Mouse (Mus musculus) lung, postnatal 0 days (tissue): ENCODE data around the gene Tango6. TPM values are rescaled to one million over a fixed set of nuclear protein-coding genes. Genes with fewer than 3 reads are reported as not detected.
A peak's percentile ranks its signal among the peaks of the same experiment; 100 is the strongest.
"Not testable (repeated sequence)": the region's sequence is repeated elsewhere in the genome, so short reads cannot be mapped to it uniquely, and the experiment has no call there.

Source experiments
- ATAC-seq: fragments of 200-750 bp; cut with Nextera tagmentation; 2 replicates; pipeline ENCODE4 v1.8.0; 2017; ENCODE audit warnings: moderate library complexity
- DNase-seq: peaks from one replicate; pipeline ENCODE4 v3.0.0-alpha.2; 2016; ENCODE audit warnings: low spot score
- H3K27ac ChIP-seq: fragments of 300-500 bp; sonication (generic); 2 replicates; pipeline ENCODE4 v1.5.1; 2014; ENCODE audit warnings: antibody characterized with exemption, mild to moderate bottlenecking, low read length, mixed read lengths
- H3K27me3 ChIP-seq: fragments of 300-500 bp; sonication (generic); replicated peaks from 2 replicates; pipeline ENCODE4 v1.6.1; 2014; ENCODE audit warnings: low read length, mixed read lengths; ENCODE audit not compliant: insufficient read depth
- H3K36me3 ChIP-seq: fragments of 300-500 bp; sonication (generic); 2 replicates; pipeline ENCODE4 v1.6.1; 2014; ENCODE audit warnings: low read length, mixed read lengths; ENCODE audit not compliant: insufficient read depth
- H3K4me1 ChIP-seq: fragments of 300-500 bp; sonication (generic); 2 replicates; pipeline ENCODE4 v1.6.1; 2014; ENCODE audit warnings: antibody characterized with exemption, low read depth, low read length, mixed read lengths; ENCODE audit not compliant: insufficient read depth
- H3K4me2 ChIP-seq: fragments of 300-500 bp; sonication (generic); replicated peaks from 2 replicates; pipeline ENCODE4 v1.6.1; 2014; ENCODE audit warnings: low read depth, mild to moderate bottlenecking, low read length, moderate library complexity, mixed read lengths
- H3K4me3 ChIP-seq: fragments of 300-500 bp; sonication (generic); 2 replicates; pipeline ENCODE4 v1.5.1; 2014; ENCODE audit warnings: low read depth, low read length
- H3K9ac ChIP-seq: fragments of 300-500 bp; sonication (generic); replicated peaks from 2 replicates; pipeline ENCODE4 v1.6.1; 2014; ENCODE audit warnings: low read depth, mild to moderate bottlenecking
- H3K9me3 ChIP-seq: fragments of 300-500 bp; sonication (generic); 2 replicates; pipeline ENCODE4 v1.6.1; 2016; ENCODE audit warnings: low read length, mixed read lengths
- CTCF ChIP-seq: IDR thresholded peaks from 2 replicates; pipeline ENCODE4 v1.5.1; 2016; ENCODE audit warnings: antibody characterized with exemption, mild to moderate bottlenecking
- EP300 ChIP-seq: IDR thresholded peaks from 2 replicates; pipeline ENCODE4 v1.6.1; 2016; ENCODE audit warnings: antibody characterized with exemption, mild to moderate bottlenecking, control low read depth
- WGBS: fragments of 180-500 bp; shearing (Covaris S2); extraction: QIAGEN DNeasy Blood & Tissue Kit; methylation state at CpG from one replicate; pipeline ENCODE4 v1.1.7; 2014; 5-methylcytosine and 5-hydroxymethylcytosine counted together
- polyA plus RNA-seq: library from polyadenylated mRNA; unstranded; fragments of >200 nt; fragmentation: Nextera tagmentation; extraction: Ambion mirVana; gene quantifications from 2 replicates; pipeline ENCODE4 v1.2.1, GENCODE M21; 2015

The Tango6 gene
- polyA plus RNA-seq, 1 experiment from 2014 or later: 3.5 TPM

DNA sequence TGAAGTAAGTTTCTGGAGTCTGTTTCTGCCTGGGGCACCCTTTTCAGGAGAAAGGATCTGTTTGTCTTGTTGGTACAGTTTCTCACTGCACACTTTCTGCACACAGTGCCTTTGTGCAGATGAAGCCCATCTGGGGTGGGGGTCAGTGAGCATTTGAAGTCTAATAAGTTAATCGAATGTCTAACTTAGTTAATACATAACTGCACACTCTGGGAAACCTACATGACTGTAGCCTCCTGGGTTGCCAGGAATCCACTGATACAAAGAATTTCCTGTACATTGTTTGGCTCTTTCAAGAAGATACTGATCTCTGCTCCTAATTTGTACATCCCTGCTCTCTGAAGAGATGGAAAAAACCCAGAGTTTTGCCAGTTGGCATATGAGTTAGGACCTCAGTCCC, 117.0 kb downstream of the Tango6 start:
- H3K4me2 ChIP-seq: no peak overlapping the region
- DNase-seq (no peak), ATAC-seq (no peak)
- TF ChIP-seq CTCF: no peak
- TF ChIP-seq EP300: no peak
- H3K36me3 ChIP-seq: no peaks in the 10 kb centered on the region
- no peak overlapping the region for H3K4me3 ChIP-seq
- no peak overlapping the region for H3K27ac ChIP-seq
- H3K27me3 ChIP-seq: no peaks in the 10 kb centered on the region
- no peaks in the 10 kb centered on the region for H3K9me3 ChIP-seq
- WGBS: 34% methylated on average over 1 of the region's 1 CpGs
- H3K9ac ChIP-seq: no peak overlapping the region
- no peaks in the 10 kb centered on the region for H3K4me1 ChIP-seq

DNA sequence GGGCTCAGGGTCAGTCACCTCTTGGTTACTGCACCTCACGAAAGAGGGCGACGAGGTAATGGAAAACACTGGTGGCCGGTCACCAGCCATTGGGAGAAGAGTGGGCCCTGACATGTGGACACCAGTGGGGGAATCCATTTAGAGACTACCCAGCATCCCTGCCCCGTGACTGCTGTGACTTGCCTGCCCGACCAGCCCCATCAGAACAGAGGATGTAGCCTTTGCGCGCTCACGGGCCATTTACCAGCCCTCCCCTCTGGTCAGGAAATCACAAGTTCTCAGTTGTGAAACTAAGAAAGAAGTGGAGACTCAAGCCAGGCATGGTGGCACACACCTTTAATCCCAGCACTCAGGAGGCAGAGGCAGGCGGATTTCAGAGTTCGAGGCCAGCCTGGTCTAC, 118.4 kb downstream of the Tango6 start:
- Histone ChIP-seq H3K4me2 (no peak overlapping the region), H3K4me1 (no peaks in the 10 kb centered on the region), H3K27ac (no peak overlapping the region), H3K27me3 (no peaks in the 10 kb centered on the region), H3K36me3 (no peaks in the 10 kb centered on the region), H3K4me3 (no peak overlapping the region), H3K9ac (no peak overlapping the region), H3K9me3 (no peaks in the 10 kb centered on the region)
- DNase-seq (no peak), ATAC-seq (no peak)
- 89% methylated on average over 11 of the region's 11 CpGs for WGBS
- TF ChIP-seq CTCF (no peak), EP300 (no peak)

DNA sequence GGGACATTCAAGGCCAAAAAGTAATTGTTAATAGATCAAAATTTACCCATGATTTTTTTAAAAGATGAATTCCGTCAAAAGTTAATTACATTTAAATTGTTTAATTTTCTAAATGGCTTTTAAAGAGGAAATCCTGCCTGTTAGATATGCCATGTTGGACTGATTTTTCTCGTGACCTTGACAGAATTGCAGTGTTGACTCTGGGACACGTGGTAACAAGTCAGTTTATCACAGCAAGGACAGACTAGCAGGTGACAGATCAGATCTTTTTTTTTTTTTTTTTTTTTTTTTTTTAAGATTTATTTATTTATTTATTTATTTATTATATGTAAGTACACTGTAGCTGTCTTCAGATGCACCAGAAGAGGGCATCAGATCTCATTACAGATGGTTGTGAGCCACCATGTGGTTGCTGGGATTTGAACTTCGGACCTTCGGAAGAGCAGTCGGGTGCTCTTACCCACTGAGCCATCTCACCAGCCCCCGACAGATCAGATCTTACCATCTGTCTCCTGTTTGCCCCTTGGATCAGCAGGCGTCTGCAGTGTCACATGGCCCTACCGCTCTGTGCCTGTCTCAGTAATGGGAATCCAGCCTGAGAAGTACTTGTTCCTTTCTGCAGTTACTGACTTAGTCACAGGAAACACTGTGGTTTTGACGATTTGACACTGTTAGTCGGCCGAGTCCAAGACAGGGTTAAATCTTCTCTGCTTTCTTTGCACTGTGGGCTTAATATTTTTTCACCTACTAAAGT, 119.7 kb downstream of the Tango6 start:
- H3K9ac ChIP-seq, H3K36me3 ChIP-seq, H3K4me3 ChIP-seq, H3K27ac ChIP-seq, H3K27me3 ChIP-seq, H3K4me1 ChIP-seq, DNase-seq, H3K9me3 ChIP-seq, H3K4me2 ChIP-seq, ATAC-seq: not testable (repeated sequence)
- WGBS: 70% methylated on average over 12 of the region's 12 CpGs

DNA sequence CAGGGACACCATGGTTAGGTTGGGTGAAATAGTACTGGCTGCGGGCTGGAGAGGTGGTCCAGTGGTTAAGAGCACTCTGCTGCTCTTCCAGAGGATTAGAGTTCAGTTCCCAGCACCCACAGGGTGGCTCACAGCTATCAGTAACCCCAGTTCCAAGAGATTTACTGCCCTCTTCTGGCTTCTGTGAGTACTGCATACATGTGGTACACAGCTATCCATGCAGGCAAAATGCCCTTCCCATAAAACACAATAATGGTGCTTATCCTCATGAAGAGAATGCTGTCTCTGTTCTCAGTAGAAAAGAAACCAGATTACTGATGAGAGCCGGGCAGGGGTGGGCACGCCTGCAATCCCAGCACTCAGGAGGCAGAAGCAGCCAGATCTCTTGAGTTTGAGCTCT, 123.0 kb downstream of the Tango6 start:
- Histone ChIP-seq H3K9me3 (no peaks in the 10 kb centered on the region), H3K4me2 (no peak overlapping the region), H3K36me3 (no peaks in the 10 kb centered on the region), H3K27ac (no peak overlapping the region), H3K4me3 (no peak overlapping the region), H3K4me1 (no peaks in the 10 kb centered on the region), H3K27me3 (no peaks in the 10 kb centered on the region), H3K9ac (no peak overlapping the region)
- DNase-seq: no peak
- ATAC-seq: no peak
- TF ChIP-seq EP300 (no peak), CTCF (peak; percentile 41)
- WGBS: 91% methylated on average over 3 of the region's 3 CpGs

DNA sequence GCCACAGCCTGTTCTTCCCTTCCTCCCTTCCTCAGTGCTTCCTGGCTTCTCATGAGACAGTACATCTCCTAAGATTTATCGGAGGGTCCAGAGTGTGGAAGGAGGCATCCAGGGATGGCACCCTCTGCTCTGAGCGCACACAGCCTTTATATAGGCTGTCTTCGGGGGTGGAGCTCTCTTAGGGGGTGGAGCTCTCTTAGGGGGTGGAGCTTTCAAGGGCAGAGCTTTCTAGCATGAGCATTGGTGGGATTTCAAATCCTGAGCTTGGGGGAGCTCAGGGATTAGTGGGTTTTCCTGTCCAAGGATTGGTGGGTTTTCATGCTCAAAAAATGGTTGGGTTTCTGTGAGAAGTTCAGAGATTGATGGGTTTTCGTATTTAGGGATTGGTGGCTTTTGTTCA, 124.6 kb downstream of the Tango6 start:
- Histone ChIP-seq H3K4me2 (no peak overlapping the region), H3K27me3 (no peaks in the 10 kb centered on the region), H3K9ac (no peak overlapping the region), H3K36me3 (no peaks in the 10 kb centered on the region), H3K4me1 (no peaks in the 10 kb centered on the region), H3K4me3 (no peak overlapping the region), H3K27ac (no peak overlapping the region), H3K9me3 (no peaks in the 10 kb centered on the region)
- ATAC-seq (no peak), DNase-seq (no peak)
- no peak for TF ChIP-seq EP300
- TF ChIP-seq CTCF: no peak
- 99% methylated on average over 4 of the region's 4 CpGs for WGBS

DNA sequence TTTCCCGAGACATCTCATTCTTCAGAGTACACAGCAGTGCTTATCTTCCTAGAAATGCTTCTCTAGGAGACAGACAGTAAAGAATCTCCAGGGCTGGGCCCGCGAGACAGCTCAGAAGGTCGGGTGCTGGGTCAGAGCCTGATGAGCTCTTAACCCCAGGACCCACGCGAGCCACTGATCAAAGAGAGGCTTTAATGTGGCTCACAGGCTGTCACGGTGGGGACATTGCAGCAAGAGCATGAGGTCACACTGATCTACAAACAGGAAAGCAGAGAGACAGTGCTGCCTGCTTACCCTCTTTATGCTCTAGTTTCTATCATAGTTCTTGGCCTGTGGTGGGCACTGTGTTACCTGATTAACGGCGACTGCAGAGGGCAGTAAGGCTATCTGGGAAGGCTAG, 126.9 kb downstream of the Tango6 start:
- H3K4me3 ChIP-seq: no peak overlapping the region
- no peaks in the 10 kb centered on the region for H3K27me3 ChIP-seq
- no peaks in the 10 kb centered on the region for H3K36me3 ChIP-seq
- no peak overlapping the region for H3K27ac ChIP-seq
- DNase-seq (no peak), ATAC-seq (no peak)
- H3K9ac ChIP-seq: no peak overlapping the region
- WGBS: 42% methylated on average over 9 of the region's 9 CpGs
- H3K4me2 ChIP-seq: no peak overlapping the region
- no peaks in the 10 kb centered on the region for H3K9me3 ChIP-seq
- H3K4me1 ChIP-seq: no peaks in the 10 kb centered on the region
- no peak for TF ChIP-seq EP300
- no peak for TF ChIP-seq CTCF

DNA sequence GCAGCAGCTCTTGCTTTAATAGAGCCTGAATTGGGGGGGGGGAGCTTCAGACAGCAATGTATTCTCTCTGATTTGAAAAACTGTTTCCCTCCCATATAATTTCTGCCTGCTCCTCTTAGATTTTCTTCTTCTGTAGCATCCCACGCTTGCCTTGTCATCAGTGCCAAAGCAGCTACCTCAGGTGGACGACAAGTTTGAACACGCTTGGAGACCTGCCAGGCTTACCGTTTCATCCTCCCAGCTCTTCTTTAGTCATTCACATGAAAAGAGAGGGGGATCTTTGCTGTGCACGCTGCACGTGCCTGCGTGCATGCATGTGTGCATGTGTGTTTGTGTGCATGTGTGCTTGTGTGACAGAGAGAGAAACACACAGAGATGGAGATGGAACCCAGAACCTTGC, 127.5 kb downstream of the Tango6 start:
- Histone ChIP-seq H3K36me3 (no peaks in the 10 kb centered on the region), H3K27ac (no peak overlapping the region), H3K4me1 (no peaks in the 10 kb centered on the region), H3K27me3 (no peaks in the 10 kb centered on the region), H3K4me2 (no peak overlapping the region), H3K9me3 (no peaks in the 10 kb centered on the region), H3K4me3 (no peak overlapping the region), H3K9ac (no peak overlapping the region)
- no peak for TF ChIP-seq CTCF
- no peak for DNase-seq
- ATAC-seq: no peak
- WGBS: 85% methylated on average over 7 of the region's 7 CpGs
